Mouse (Mus musculus): ENCODE measurements around the gene Hmox2.
"Not testable (repeated sequence)": the region's sequence is repeated elsewhere in the genome, so short reads cannot be mapped to it uniquely, and the experiment has no call there.

DNA sequence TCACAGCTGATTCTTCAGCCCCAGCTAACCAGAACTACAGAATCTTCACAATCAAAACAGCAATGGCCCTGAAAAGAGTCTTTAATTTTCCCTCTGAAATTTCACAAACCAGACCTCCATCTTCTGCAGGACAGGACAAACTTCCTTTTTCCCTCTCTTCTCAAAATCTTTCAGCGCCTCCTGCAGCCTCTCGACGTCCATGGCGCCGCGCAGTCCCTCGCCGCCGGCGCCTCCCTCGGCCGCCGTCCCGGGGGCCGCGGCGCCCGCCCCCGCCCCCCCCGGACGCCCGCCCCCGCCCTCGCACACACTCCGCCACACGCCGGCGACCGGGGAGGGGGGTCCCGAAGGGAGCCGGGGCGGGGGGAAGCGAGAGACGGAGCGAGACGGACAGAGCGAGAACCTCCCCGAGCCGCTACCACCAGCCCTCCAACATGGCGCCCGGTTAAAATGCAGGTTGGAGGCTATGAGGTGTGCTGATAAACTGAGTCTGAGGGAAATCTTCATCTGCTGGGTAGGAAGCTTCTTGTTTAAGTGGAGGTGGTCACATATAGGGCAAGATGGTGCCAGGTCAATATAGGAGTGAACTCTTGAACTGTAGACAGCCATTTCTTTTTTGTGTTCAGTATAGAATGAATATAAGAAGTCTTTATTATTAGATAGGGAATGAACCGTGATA lies 30.6 kb downstream of the Hmox2 start:
- not testable (repeated sequence) for TF ChIP-seq POLR2A (IDR thresholded peaks at IDR 0.05; ENCODE audit: borderline replicate concordance, extremely low read depth, low read depth, low read length); CTCF (IDR thresholded peaks at IDR 0.05; ENCODE audit: insufficient read depth, low read length)

All from lung, adult 2 months (tissue).